Mouse (Mus musculus) C2C12 (cell line): ENCODE results near the gene Fkbp7.

Experiments
- CTCF ChIP-seq: IDR thresholded peaks from one replicate; pipeline ENCODE4 v1.5.1; 2011; ENCODE audit not compliant: control insufficient read depth, insufficient read depth, insufficient read length
- FOSL1 ChIP-seq: IDR thresholded peaks from one replicate; pipeline ENCODE4 v1.8.0; 2011; ENCODE audit warnings: mild to moderate bottlenecking, low read length; ENCODE audit not compliant: poor library complexity, insufficient read depth, severe bottlenecking

DNA sequence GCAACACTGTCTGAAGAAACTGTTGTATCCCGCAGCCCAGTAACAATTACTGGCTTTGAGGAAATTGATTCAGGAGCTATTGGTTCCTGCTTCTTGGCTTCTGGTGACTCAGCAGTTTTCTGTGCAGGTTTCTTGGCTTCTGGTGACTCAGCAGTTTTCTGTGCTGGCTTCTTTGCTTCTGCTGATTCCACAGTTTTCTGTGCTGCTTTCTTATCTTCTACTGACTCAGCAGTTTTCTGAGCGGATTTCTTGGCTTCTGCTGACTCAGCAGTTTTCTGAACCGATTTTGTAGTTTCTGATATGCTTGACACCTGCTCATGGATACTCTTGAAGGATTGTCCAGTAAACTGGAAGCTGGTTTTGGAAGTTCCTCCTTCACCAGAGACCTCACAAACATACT lies 35.6 kb upstream of the Fkbp7 start:
- no peak for TF ChIP-seq CTCF
- no peak for TF ChIP-seq FOSL1
